24 mouse cellular contexts compared by ENCODE assay signal in the genomic region with DNA sequence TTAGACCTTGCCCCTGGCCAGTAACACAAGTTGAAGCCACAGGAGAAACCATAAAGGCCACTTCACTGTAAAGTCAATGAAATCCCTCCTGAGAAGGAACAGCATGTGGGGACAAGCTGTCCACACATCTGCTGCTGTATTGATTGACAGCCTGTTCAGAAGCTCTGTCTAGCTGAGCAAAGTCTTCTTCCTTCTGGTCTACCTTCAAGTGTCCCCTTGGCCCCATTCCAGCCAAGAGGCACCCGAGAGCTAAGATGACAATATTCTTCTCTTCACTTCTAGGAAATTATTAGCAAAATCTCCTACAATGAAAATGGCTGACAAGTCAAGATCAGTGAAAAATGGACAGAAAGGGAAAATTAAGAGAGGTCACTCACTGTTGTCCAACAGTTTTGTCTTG.
A peak's percentile ranks its signal among the peaks of the same experiment; 100 is the strongest.
DNase-seq lines count a peak whose midpoint lies in the region; ATAC-seq lines count a peak whose summit lies in the region.
"Had no signal": no experiment of that assay in that cellular context is flagged by ENCODE, and none has a peak within 500 bp of the region (broad histone marks: within the 10 kb centered on the region; RNA-seq: fewer than 3 reads in every experiment).

No protein-coding gene starts in this region.

- no peaks in the 10 kb centered on the region for H3K9me3 ChIP-seq in hindbrain, embryonic 10.5 days
- H3K9me3 ChIP-seq in hindbrain, embryonic 12.5 days (replicated peaks), result no peaks in the 10 kb centered on the region
- H3K9me3 ChIP-seq in midbrain, embryonic 10.5 days (replicated peaks), result no peaks in the 10 kb centered on the region
- H3K9me3 ChIP-seq in midbrain, embryonic 16.5 days (replicated peaks; ENCODE audit: control insufficient read depth, low read length, poor library complexity, severe bottlenecking), result no peaks in the 10 kb centered on the region
- H3K9me3 ChIP-seq: embryonic facial prominence, embryonic 15.5 days; forebrain, embryonic 10.5 days; G1E; heart, embryonic 10.5 days; intestine, embryonic 15.5 days had no signal

- no peak for ATAC-seq in hindbrain, embryonic 12.5 days (ENCODE audit: low FRiP score)
- no peak for ATAC-seq in midbrain, embryonic 16.5 days
- ATAC-seq: CD4-positive, CD25-positive, alpha-beta regulatory T cell, adult 4 months; forebrain, embryonic 16.5 days; intestine, embryonic 15.5 days had no signal

- H3K27ac ChIP-seq in hindbrain, embryonic 10.5 days, result no peak overlapping the region
- H3K27ac ChIP-seq in hindbrain, embryonic 12.5 days, result no peak overlapping the region
- H3K27ac ChIP-seq in midbrain, embryonic 10.5 days (replicated peaks), result no peak overlapping the region
- H3K27ac ChIP-seq in midbrain, embryonic 16.5 days (ENCODE audit: low read length), result no peak overlapping the region
- H3K27ac ChIP-seq: embryonic facial prominence, embryonic 15.5 days; forebrain, embryonic 10.5 days; heart, embryonic 10.5 days; intestine, embryonic 15.5 days had no signal

- H3K9ac ChIP-seq in hindbrain, embryonic 12.5 days, result no peak overlapping the region
- H3K9ac ChIP-seq in midbrain, embryonic 16.5 days (ENCODE audit: low read depth, low read length), result no peak overlapping the region
- H3K9ac ChIP-seq: embryonic facial prominence, embryonic 15.5 days; intestine, embryonic 15.5 days had no signal

- H3K27me3 ChIP-seq in hindbrain, embryonic 10.5 days (ENCODE audit: insufficient read depth, poor library complexity, severe bottlenecking), result no peaks in the 10 kb centered on the region
- no peaks in the 10 kb centered on the region for H3K27me3 ChIP-seq in hindbrain, embryonic 12.5 days
- no peaks in the 10 kb centered on the region for H3K27me3 ChIP-seq in midbrain, embryonic 10.5 days (ENCODE audit: low read depth, poor library complexity, severe bottlenecking)
- no peaks in the 10 kb centered on the region for H3K27me3 ChIP-seq in midbrain, embryonic 16.5 days (ENCODE audit: control insufficient read depth, insufficient read depth, low read depth, low read length)
- H3K27me3 ChIP-seq: embryonic facial prominence, embryonic 15.5 days; intestine, embryonic 15.5 days had no signal

- no peak overlapping the region for H3K4me2 ChIP-seq in hindbrain, embryonic 12.5 days (replicated peaks)
- no peak overlapping the region for H3K4me2 ChIP-seq in midbrain, embryonic 16.5 days (ENCODE audit: low read length)
- H3K4me2 ChIP-seq: embryonic facial prominence, embryonic 15.5 days; intestine, embryonic 15.5 days had no signal

- H3K4me1 ChIP-seq in hindbrain, embryonic 10.5 days (replicated peaks), result no peaks in the 10 kb centered on the region
- H3K4me1 ChIP-seq in hindbrain, embryonic 12.5 days, result no peaks in the 10 kb centered on the region
- H3K4me1 ChIP-seq in midbrain, embryonic 10.5 days, result no peaks in the 10 kb centered on the region
- no peaks in the 10 kb centered on the region for H3K4me1 ChIP-seq in midbrain, embryonic 16.5 days (ENCODE audit: control insufficient read depth, insufficient read depth, low read length)
- H3K4me1 ChIP-seq: embryonic facial prominence, embryonic 15.5 days; forebrain, embryonic 10.5 days; heart, embryonic 10.5 days; intestine, embryonic 15.5 days had no signal

- peak; percentile 53 to 56 for DNase-seq in cerebellum, postnatal 10 days
- no peak for DNase-seq in cerebellum, adult 9-10 months
- peak; percentile 38 for DNase-seq in hindbrain, embryonic 10.5 days (ENCODE audit: low spot score)
- DNase-seq in midbrain, embryonic 10.5 days (ENCODE audit: low spot score), result peak; percentile 15
- DNase-seq in right cerebral cortex, postnatal 10 days (ENCODE audit: low spot score in 2 of 2), result no peak
- DNase-seq: adrenal gland, adult 8-10 months; adrenal gland, postnatal 36 days; B cell, adult 2 months; cerebellum, adult 11 months; cerebellum, adult 8-10 months; gastrocnemius, postnatal 10 days; heart, adult 18-20 months; heart, postnatal 10 days; heart, postnatal 4 days had no signal

- WGBS in hindbrain, embryonic 10.5 days, result 63% methylated on average over 1 of the region's 1 CpGs
- 87% methylated on average over 1 of the region's 1 CpGs for whole genome bisulfite sequencing in hindbrain, embryonic 12.5 days
- 87% methylated on average over 1 of the region's 1 CpGs for WGBS in midbrain, embryonic 10.5 days
- whole genome bisulfite sequencing in midbrain, embryonic 16.5 days, result 88% methylated on average over 1 of the region's 1 CpGs

- no peak overlapping the region for H3K4me3 ChIP-seq in hindbrain, embryonic 10.5 days
- H3K4me3 ChIP-seq in hindbrain, embryonic 12.5 days, result no peak overlapping the region
- H3K4me3 ChIP-seq in midbrain, embryonic 10.5 days, result no peak overlapping the region
- no peak overlapping the region for H3K4me3 ChIP-seq in midbrain, embryonic 16.5 days (ENCODE audit: low read depth, low read length)
- H3K4me3 ChIP-seq: embryonic facial prominence, embryonic 15.5 days; erythroblast, embryonic 14.5 days; forebrain, embryonic 10.5 days; heart, embryonic 10.5 days; intestine, embryonic 15.5 days had no signal

- no peaks in the 10 kb centered on the region for H3K36me3 ChIP-seq in hindbrain, embryonic 10.5 days
- H3K36me3 ChIP-seq in hindbrain, embryonic 12.5 days, result no peaks in the 10 kb centered on the region
- no peaks in the 10 kb centered on the region for H3K36me3 ChIP-seq in midbrain, embryonic 10.5 days
- no peaks in the 10 kb centered on the region for H3K36me3 ChIP-seq in midbrain, embryonic 16.5 days (ENCODE audit: control insufficient read depth, insufficient read depth, low read length)
- H3K36me3 ChIP-seq: embryonic facial prominence, embryonic 15.5 days; forebrain, embryonic 10.5 days; G1E; heart, embryonic 10.5 days; intestine, embryonic 15.5 days had no signal

Comparison
In these comparisons a context has a peak if more than half of its experiments do, and no peak if none do; other contexts are left out.
1. DNase-seq: peak in cerebellum, postnatal 10 days (2 of 2), hindbrain, embryonic 10.5 days (single experiment) and midbrain, embryonic 10.5 days (single experiment); none in cerebellum, adult 9-10 months (single experiment) and right cerebral cortex, postnatal 10 days (0 of 2).